Mouse (Mus musculus) heart, adult 8-10 months (tissue): ENCODE data around the gene Cryba1. TPM values are rescaled to one million over a fixed set of nuclear protein-coding genes. Genes with fewer than 3 reads are reported as not detected.

Source experiments
- DNase-seq: peaks from one replicate; pipeline ENCODE4 v3.0.0; 2022; ENCODE audit warnings: low spot score
- total RNA-seq, 4 experiments: library from RNA; stranded (reverse); gene quantifications; 2 replicates each; pipeline ENCODE4 v1.2.4; 2022

Cryba1 gene
- total RNA-seq, 4 experiments from 2014 or later = not detected

GRCm38 (mm10) chr11:77719055-77719454 lies 6.0 kb downstream of the Cryba1 start:
- no peak for DNase-seq

GRCm38 (mm10) chr11:77713736-77714135 lies 11.3 kb downstream of the Cryba1 start:
- DNase-seq = no peak

GRCm38 (mm10) chr11:77709039-77709438 lies 16.0 kb downstream of the Cryba1 start:
- DNase-seq = peak; percentile 17

GRCm38 (mm10) chr11:77705920-77706319 lies 19.2 kb downstream of the Cryba1 start:
- DNase-seq = no peak

- no peak for DNase-seq
These were observed 27.9 kb downstream of the Cryba1 start for GRCm38 (mm10) chr11:77697232-77697631.

- no peak for DNase-seq
These were observed 32.1 kb downstream of the Cryba1 start for GRCm38 (mm10) chr11:77693026-77693425.

- peak; percentile 50 for DNase-seq
These were observed 37.4 kb downstream of the Cryba1 start for GRCm38 (mm10) chr11:77687541-77688131.

GRCm38 (mm10) chr11:77686841-77687540 lies 38.1 kb downstream of the Cryba1 start:
- peak; percentile 57 for DNase-seq

- DNase-seq = peak; percentile 21
These were observed 38.7 kb downstream of the Cryba1 start for GRCm38 (mm10) chr11:77686346-77686840.

- DNase-seq = peak; percentile 99
These were observed 39.5 kb downstream of the Cryba1 start, which contains the start of gene Nufip2 for GRCm38 (mm10) chr11:77685383-77686265. Nufip2 (plus strand) TSS chr11:77686155.

- no peak for DNase-seq
These were observed 40.2 kb downstream of the Cryba1 start for GRCm38 (mm10) chr11:77684896-77685295.

GRCm38 (mm10) chr11:77680018-77680417 lies 45.1 kb downstream of the Cryba1 start:
- DNase-seq = no peak

GRCm38 (mm10) chr11:77673428-77673991 lies 51.6 kb downstream of the Cryba1 start:
- no peak for DNase-seq

- no peak for DNase-seq
These were observed 52.3 kb downstream of the Cryba1 start for GRCm38 (mm10) chr11:77672746-77673145.

Other genes starting within 250 kb of the Cryba1 start
- gene Ankrd13b, start 235.6 kb downstream of the Cryba1 start, total RNA-seq = 10 to 100 TPM in 2 of 4 experiments, 1 to 10 TPM in 2; 7.5 to 11.6 (median 9.9) TPM
- gene Git1, start 231.7 kb downstream of the Cryba1 start, total RNA-seq = 10 to 100 TPM; 53.5 to 63.3 (median 57.1) TPM
- gene Abhd15, start 210.2 kb downstream of the Cryba1 start, total RNA-seq = 1 to 10 TPM; 1.7 to 3.2 (median 2.2) TPM
- 10 to 100 TPM; 10.5 to 12.4 (median 11.4) TPM for gene Trp53i13, start 209.3 kb downstream of the Cryba1 start, total RNA-seq
- gene Gm10392, start 206.1 kb downstream of the Cryba1 start, total RNA-seq = not detected
- gene Taok1, start 117.5 kb downstream of the Cryba1 start, total RNA-seq = 10 to 100 TPM; 48.8 to 61.9 (median 56.1) TPM
- gene Nufip2, start 39.1 kb downstream of the Cryba1 start, total RNA-seq = 10 to 100 TPM; 38.9 to 49.7 (median 45.2) TPM
- gene Myo18a, start 38.0 kb upstream of the Cryba1 start, total RNA-seq = 100 to 1,000 TPM; 256 to 285 (median 277) TPM
- not detected for gene Gm10277, start 62.5 kb upstream of the Cryba1 start, total RNA-seq
- gene Pipox, start 168.8 kb upstream of the Cryba1 start, total RNA-seq = under 1 TPM; 0.43 to 0.82 (median 0.59) TPM
- gene Sez6, start 205.5 kb upstream of the Cryba1 start, total RNA-seq = under 1 TPM; 0.19 to 0.84 (median 0.52) TPM